Mouse (Mus musculus) small intestine, adult 2 months (tissue): ENCODE measurements at regions not wholly inside any gene's neighbourhood (a gene's known extent, or its start where the extent isn't known, plus 50 kb on each side); places are given as distances from the start of the nearest gene placed in this dataset.

ENCODE experiments used
- H3K27ac ChIP-seq: fragments of 200-500 bp; 2 replicates; pipeline ENCODE4 v1.5.1; 2012; ENCODE audit warnings: low read depth, low read length, control low read depth, inconsistent platforms; ENCODE audit not compliant: insufficient read depth
- H3K27me3 ChIP-seq: fragments of 200-500 bp; 2 replicates; pipeline ENCODE4 v1.6.1; 2012; ENCODE audit warnings: mild to moderate bottlenecking, moderate library complexity, low read length, inconsistent platforms; ENCODE audit not compliant: control insufficient read depth, insufficient read depth
- H3K36me3 ChIP-seq: fragments of 200-500 bp; 2 replicates; pipeline ENCODE4 v1.6.1; 2012; ENCODE audit warnings: mild to moderate bottlenecking, low read length, control low read depth, inconsistent platforms; ENCODE audit not compliant: control insufficient read depth, insufficient read depth
- H3K4me1 ChIP-seq: fragments of 200-500 bp; 2 replicates; pipeline ENCODE4 v1.6.1; 2012; ENCODE audit warnings: low read length, inconsistent platforms, mixed read lengths; ENCODE audit not compliant: control insufficient read depth, insufficient read depth, insufficient read length
- H3K4me3 ChIP-seq: fragments of 200-500 bp; 2 replicates; pipeline ENCODE4 v1.5.1; 2012; ENCODE audit warnings: low read depth, mild to moderate bottlenecking, control low read depth, inconsistent platforms, low read length, moderate library complexity
- CTCF ChIP-seq: fragments of 200-500 bp; IDR thresholded peaks from 2 replicates; pipeline ENCODE4 v1.5.1; 2012; ENCODE audit warnings: low read depth, mild to moderate bottlenecking, control low read depth, inconsistent platforms, low read length, moderate library complexity, mixed read lengths; ENCODE audit not compliant: insufficient replicate concordance, insufficient read length; ENCODE audit errors: extremely low read depth
- POLR2A ChIP-seq: fragments of 200-500 bp; IDR thresholded peaks from 2 replicates; pipeline ENCODE4 v1.6.1; 2012; ENCODE audit warnings: low read depth, mild to moderate bottlenecking, control low read depth, inconsistent platforms, low read length, moderate library complexity
- WGBS: fragments of 180-500 bp; shearing (Covaris S2); methylation state at CpG from one replicate; pipeline ENCODE4 v1.1.7; 2018; 5-methylcytosine and 5-hydroxymethylcytosine counted together

DNA sequence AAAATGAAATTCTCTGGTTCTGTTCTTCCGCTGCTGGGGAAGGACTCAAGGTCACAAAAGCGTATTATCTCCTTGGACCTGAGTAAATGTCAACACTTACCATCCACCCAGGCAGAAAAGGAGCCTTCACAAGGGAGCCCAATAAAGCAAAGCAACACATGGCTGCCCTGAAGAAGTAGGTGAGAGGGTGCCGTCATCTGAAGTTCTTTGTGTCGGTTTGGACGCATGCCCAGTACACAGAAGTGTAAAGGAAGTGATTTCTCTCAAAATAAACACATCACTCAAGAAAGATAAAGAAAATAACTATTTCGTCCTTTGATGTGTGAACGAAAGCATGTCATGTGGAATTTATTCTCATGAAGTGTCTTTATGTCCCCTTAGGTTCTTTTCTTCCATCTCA is 559.0 kb upstream of the A1bg start:
- Histone ChIP-seq H3K4me3 (no peak overlapping the region), H3K27me3 (no peaks in the 10 kb centered on the region), H3K27ac (no peak overlapping the region), H3K4me1 (no peaks in the 10 kb centered on the region), H3K36me3 (no peaks in the 10 kb centered on the region)
- 14% methylated on average over 7 of the region's 7 CpGs for WGBS
- no peak for TF ChIP-seq CTCF
- TF ChIP-seq POLR2A = no peak

DNA sequence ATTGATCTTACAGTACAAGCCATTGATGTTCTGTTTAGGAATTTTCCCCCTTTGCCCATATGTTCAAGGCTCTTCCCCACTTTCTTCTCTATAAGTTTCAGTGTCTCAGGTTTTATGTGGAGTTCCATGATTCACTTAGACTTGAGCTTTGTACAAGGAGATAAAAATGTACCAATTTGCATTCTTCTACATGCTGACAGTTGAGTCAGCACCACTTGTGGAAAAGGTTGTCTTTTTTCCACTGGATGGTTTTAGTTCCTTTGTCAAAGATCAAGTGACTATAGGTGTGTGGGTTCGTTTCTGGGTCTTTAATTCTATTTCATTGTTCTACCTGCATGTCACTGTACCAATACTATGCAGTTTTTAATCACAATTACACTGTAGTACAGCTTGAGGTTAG is 551.1 kb upstream of the A1bg start:
- TF ChIP-seq CTCF (no peak), POLR2A (no peak)
- no peaks in the 10 kb centered on the region for H3K27me3 ChIP-seq
- H3K4me1 ChIP-seq = no peaks in the 10 kb centered on the region
- WGBS = 58% methylated on average over 1 of the region's 1 CpGs
- H3K27ac ChIP-seq = no peak overlapping the region
- H3K4me3 ChIP-seq = no peak overlapping the region
- no peaks in the 10 kb centered on the region for H3K36me3 ChIP-seq

DNA sequence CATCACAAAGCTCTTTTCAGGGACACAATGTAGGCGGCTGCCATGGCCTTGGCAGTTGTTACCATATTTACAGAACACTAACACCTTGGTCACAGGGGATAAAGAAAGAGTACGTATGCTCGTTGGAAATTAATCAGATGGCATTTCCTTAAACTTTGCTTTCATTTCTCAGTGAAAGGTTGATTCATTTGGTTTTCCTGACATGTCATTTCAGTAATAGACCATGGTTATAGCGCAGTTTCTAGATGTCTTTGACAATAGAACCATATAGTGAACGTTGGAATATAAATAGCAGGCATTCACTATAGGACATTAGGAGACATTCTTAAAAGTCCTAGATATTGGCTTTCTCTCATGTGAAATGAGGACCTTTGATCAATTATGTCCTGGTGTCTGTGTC is 532.2 kb upstream of the A1bg start:
- Histone ChIP-seq H3K27ac (no peak overlapping the region), H3K27me3 (no peaks in the 10 kb centered on the region), H3K4me3 (no peak overlapping the region), H3K36me3 (no peaks in the 10 kb centered on the region), H3K4me1 (peaks cover 2% of the 10 kb centered on the region; the same call in 1 of the 2 replicates)
- WGBS = 73% methylated on average over 5 of the region's 5 CpGs
- TF ChIP-seq POLR2A = no peak
- TF ChIP-seq CTCF = no peak

DNA sequence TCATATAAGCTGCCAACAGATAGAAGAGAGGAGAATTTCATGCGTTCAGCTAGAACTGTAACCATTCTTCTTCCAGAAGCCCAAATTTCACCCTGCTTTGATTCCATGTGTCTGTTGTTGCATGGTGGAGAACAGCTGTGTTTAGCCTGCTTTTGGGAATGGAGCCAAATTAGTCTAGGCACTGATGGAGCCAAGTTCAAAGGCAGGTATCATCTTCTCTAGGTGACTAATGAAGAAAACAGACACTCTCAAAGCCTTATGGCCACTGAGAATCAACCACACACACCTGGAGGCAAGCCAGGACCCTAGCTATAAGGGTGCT is 531.5 kb upstream of the A1bg start:
- Histone ChIP-seq H3K36me3 (no peaks in the 10 kb centered on the region), H3K4me1 (peaks cover 3% of the 10 kb centered on the region; the same call in 1 of the 2 replicates), H3K27ac (no peak overlapping the region), H3K27me3 (no peaks in the 10 kb centered on the region), H3K4me3 (no peak overlapping the region)
- no peak for TF ChIP-seq POLR2A
- no peak for TF ChIP-seq CTCF
- 64% methylated on average over 1 of the region's 1 CpGs for WGBS

DNA sequence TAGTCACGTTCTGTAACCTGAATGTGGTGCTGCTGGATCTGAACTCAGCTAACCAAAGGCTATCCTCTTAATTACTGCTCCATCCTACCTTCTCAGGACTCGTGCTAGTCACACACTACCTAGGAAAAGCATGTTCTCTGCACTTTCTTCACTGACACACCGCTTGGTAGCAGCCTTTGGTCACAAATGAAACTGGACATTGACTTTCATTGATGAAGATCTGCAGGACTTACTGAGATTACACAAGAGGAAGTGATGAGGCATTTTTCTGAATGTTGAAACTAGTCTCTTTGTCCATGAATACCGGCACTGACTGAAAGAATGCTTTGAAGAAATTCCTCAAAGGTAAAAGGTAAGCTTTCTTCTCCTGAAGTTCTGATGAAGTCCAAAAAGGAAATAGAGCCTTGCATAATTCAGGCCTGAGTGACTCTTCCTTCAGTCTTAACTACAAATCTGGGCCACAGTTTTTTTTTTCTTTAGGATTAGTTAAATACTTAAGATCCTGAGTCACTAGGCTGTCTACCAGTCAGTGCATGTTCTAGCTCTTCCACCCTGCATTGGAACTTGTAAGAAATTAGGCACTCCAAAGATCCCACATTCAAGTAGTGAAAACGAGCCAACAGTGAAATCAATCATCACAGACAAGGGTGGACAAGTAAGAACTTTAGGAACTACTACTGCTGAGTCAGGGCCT is 531.0 kb upstream of the A1bg start:
- H3K27me3 ChIP-seq = no peaks in the 10 kb centered on the region
- no peak overlapping the region for H3K27ac ChIP-seq
- H3K4me3 ChIP-seq = no peak overlapping the region
- H3K36me3 ChIP-seq = no peaks in the 10 kb centered on the region
- peaks cover 4% of the 10 kb centered on the region; the same call in 1 of the 2 replicates for H3K4me1 ChIP-seq
- TF ChIP-seq CTCF = no peak
- 47% methylated on average over 5 of the region's 5 CpGs for WGBS

DNA sequence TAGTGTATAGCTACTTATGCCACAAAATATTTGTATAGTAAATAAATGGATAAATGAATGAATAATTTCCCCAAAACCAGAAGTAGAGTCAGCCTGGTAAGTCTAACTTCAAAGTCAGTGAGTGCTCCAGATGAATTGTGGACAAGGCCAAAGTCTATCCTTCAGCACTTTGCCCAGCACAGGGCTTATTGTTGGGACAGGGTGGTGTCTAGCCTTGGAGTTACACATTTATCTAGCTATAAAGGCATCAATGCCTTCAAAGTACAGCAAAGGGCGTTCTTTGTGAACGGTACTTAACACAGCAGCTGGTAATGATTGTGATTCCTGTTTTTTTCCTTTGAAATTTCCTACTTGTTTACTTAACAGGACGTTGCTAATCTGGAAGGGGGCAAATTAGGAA is 527.4 kb upstream of the A1bg start:
- Histone ChIP-seq H3K36me3 (no peaks in the 10 kb centered on the region), H3K4me3 (no peak overlapping the region), H3K27me3 (no peaks in the 10 kb centered on the region), H3K27ac (peak overlapping the region; percentile 27), H3K4me1 (peaks cover 9% of the 10 kb centered on the region; the same call in 1 of the 2 replicates)
- 18% methylated on average over 3 of the region's 3 CpGs for WGBS
- TF ChIP-seq POLR2A = no peak
- no peak for TF ChIP-seq CTCF

DNA sequence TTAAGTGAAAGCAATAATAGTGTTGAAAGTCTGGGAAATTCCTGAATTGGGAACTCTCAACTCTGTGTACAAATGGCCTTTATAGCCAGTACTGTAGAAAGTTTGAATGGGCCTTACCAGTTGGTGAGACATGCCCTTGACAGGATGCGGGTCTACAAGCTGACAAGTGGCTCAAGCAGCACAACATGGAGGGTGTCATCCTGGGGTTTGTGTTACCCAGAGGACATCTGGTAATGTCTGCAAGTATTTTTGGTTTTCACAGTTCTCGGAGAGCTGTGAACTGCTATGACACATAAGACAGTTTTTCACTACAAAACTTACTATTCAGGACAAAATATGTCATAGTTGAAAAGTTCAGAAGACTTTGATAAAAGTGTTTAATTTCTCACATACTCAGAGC is 525.7 kb upstream of the A1bg start:
- H3K27me3 ChIP-seq = no peaks in the 10 kb centered on the region
- TF ChIP-seq CTCF (no peak), POLR2A (no peak)
- no peak overlapping the region for H3K4me3 ChIP-seq
- H3K36me3 ChIP-seq = no peaks in the 10 kb centered on the region
- no peak overlapping the region for H3K27ac ChIP-seq
- 93% methylated on average over 2 of the region's 2 CpGs for WGBS
- H3K4me1 ChIP-seq = peaks cover 7% of the 10 kb centered on the region; the same call in 1 of the 2 replicates
